Mouse (Mus musculus): Measurements from ENCODE around the gene 4930522L14Rik.
"Not testable (repeated sequence)": the region's sequence is repeated elsewhere in the genome, so short reads cannot be mapped to it uniquely, and the experiment has no call there.

The 4930522L14Rik gene

DNA sequence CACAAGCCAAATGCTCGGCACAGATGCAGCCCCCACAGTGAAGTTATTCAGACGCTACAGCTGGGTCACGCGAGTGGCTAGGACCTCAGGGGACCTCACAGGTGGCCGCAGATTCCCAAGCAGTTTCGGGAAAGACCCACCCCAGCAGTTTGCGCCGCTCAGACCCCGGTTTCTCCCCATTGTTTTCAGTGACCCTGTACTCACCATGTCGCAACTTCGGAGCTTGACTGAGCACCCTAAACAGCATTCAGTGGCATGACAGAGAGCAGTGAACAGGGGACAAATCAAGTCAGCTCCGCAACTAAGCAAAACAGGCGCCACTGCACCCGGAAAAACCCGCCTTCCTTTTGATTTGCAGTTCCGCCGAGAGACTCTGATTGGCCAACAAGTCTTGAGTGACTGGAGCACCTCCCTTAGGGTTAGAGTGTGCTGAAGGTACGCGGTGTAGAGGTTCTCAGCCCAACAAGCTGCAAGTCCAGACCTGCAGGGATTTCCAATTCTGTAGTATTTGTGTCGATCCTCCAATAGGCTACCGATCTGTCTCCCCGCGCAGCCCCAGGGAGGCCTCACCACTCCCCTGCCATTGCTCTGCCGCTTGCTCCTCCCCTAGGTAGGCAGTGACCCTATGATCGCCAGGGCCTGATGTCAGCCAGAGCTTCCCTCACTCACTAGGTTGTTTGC lies at the start of gene 4930522L14Rik:
4930522L14Rik (minus strand) TSS at position 496 of the 681 bp plus-strand sequence.
- DNase-seq, result peak; percentile 51

DNA sequence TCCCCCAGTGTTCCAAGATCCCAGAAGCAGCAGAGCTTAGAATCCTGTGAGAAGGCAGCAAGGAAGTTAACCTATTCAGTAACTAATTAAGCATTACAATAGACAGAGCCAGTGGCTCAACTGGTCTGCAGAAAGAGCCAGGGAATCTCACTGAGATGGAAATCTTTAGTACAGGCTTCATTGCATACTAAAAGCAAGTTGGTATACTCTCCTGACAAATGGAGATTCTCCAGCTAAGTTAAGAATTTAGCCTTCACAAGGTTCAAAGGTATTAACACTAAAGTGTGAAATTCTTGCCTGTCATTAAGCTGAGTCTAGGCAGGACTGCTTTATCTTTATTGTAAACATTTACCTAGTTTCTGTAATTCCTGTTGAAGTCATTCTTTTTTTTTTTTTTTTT lies 49.8 kb upstream of the 4930522L14Rik start:
- DNase-seq, result not testable (repeated sequence)

DNA sequence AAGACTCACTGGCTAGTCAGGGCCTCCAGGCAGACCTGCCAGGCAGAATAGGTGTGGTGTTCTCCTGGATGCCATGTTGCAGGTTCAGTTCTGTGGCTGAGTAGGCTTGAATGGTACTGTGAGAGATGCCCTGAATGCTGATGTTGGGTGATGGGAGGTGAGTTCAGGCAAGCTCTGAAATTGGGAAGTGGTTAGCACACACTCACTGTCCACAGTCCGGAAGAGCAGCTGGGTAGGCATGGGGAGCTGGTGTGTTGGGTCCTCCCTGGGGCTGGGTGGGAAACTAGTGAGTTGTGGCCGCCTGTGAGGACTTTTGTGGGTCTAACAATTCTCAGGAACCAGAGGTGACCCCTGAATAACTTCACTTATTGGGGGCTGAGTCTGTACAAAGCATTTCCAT lies 48.3 kb upstream of the 4930522L14Rik start:
- DNase-seq, result not testable (repeated sequence)

DNA sequence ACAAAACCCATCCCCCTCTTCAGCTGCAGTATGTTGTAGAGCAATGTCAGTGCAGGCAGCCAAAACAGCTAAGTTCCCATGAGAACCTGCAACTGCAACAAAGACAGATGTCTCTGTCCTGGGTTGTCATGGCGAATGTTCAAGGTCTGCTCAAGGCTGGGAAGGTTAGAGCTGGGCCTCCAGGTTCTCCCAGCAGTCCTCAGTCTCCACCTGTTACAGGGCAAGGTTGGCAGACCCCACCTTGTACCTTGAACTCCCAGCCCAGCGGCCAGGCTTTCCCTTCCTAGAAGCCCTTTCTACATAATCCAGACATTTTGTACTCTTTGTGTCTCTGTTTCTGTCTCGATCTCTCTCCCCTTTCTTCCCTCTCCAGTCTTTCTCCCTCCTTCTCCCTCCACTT lies 45.3 kb upstream of the 4930522L14Rik start:
- not testable (repeated sequence) for DNase-seq

DNA sequence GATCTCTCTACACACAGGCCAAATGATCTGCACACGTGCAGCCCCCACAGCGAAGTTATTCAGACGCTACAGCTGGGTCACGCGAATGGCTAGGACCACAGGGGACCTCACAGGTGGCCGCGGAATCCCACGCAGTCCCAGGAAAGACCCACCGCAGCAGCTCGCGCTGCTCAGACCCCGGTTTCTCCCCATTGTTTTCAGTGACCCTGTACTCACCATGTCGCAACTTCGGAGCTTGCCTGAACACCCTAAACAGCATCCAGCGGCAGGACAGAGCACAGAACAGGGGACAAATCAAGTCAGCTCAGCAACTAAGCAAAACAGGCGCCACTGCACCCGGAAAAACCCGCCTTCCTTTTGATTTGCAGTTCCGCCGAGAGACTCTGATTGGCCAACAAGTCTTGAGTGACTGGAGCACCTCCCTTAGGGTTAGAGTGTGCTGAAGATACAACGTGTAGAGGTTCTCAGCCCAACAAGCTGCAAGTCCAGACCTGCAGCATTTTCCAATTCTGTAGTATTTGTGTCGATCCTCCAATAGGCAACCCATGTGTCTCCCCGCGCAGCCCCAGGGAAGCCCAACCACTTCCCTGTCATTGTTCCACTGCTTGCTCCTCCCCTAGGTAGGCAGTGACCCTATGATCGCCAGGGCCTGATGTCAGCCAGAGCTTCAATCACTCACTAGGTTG lies 44.4 kb upstream of the 4930522L14Rik start:
- peak; percentile 10 for DNase-seq

DNA sequence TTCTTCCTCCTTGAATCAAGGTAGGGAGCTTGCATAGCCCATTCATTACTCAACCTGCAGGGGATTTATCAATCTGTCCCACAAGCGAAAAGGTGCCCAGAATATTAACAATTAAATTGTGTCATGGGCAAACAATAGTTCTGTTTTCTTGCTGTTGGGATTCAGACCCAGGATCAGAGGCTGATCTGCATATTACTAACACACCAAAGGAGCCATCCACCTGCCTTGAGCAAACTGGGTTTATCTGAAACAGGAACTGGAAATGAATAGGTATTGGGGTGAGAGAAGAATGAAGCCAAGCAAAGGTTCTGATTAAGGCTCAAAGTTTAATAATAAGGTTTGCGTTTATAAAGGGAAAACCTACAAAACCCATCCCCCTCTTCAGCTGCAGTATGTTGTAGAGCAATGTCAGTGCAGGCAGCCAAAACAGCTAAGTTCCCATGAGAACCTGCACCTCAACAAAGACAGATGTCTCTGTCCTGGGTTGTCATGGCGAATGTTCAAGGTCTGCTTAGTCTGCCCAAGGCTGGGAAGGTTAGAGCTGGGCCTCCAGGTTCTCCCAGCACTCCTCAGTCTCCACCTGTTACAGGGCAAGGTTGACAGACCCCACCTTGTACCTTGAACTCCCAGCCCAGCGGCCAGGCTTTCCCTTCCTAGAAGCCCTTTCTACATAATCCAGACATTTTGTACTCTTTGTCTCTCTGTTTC lies 541 bp upstream of the 4930522L14Rik start:
- not testable (repeated sequence) for DNase-seq

DNA sequence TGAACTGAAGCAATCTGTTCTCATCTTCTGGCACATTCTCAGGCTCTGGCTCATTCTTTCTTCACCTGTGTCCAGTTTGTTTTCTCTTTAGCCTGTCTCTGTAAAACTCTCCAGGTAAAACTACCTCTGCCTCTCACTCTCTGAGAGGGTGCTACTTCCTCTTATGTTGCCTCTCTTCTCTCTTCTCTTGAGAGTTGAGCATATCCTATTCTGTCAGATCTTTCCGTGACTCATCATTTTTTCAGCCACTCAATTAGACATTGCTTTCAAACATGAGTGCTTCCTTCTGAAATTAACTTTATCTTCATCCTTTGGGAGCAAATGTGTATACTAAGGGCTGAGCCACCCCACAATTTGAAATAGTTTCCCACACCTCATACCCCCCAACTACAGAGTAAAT lies 6.6 kb downstream of the 4930522L14Rik start:
- DNase-seq, result not testable (repeated sequence)

DNA sequence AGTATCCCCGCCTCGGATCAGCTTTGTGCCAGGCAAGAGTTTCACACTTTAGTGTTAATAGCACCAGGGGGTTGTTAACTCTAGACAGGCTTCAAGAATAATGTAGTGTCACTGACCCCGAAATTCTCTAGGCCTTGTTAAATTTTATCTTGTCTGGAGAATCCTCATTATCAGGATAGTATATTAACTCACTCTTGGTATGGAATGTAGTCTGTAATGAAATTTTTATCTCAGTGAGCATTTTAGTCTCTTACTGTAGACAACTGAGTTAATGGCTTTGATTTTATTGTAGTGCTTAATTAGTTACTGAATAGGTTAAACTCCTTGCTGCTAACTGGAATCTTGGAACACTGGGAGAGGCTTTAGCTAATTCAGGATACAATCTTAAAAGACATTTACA lies 34.3 kb downstream of the 4930522L14Rik start:
- not testable (repeated sequence) for DNase-seq

DNA sequence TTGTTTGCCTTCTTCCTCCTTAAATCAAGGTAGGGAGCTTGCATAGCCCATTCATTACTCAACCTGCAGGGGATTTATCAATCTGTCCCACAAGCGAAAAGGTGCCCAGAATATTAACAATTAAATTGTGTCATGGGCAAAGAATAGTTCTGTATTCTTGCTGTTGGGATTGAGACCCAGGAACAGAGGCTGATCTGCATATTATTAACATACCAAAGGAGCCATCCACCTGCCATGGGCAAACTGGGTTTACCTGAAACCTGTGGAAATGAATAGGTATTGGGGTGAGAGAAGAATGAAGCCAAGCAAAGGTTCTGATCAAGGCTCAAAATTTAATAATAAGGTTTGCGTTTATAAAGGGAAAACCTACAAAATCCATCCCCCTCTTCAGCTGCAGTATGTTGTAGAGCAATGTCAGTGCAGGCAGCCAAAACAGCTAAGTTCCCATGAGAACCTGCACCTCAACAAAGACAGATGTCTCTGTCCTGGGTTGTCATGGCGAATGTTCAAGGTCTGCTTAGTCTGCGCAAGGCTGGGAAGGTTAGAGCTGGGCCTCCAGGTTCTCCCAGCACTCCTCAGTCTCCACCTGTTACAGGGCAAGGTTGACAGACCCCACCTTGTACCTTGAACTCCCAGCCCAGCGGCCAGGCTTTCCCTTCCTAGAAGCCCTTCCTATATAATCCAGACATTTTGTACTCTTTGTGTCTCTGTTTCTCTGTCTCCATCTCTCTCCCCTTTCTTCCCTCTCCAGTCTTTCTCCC lies 60.3 kb downstream of the 4930522L14Rik start:
- not testable (repeated sequence) for DNase-seq

DNA sequence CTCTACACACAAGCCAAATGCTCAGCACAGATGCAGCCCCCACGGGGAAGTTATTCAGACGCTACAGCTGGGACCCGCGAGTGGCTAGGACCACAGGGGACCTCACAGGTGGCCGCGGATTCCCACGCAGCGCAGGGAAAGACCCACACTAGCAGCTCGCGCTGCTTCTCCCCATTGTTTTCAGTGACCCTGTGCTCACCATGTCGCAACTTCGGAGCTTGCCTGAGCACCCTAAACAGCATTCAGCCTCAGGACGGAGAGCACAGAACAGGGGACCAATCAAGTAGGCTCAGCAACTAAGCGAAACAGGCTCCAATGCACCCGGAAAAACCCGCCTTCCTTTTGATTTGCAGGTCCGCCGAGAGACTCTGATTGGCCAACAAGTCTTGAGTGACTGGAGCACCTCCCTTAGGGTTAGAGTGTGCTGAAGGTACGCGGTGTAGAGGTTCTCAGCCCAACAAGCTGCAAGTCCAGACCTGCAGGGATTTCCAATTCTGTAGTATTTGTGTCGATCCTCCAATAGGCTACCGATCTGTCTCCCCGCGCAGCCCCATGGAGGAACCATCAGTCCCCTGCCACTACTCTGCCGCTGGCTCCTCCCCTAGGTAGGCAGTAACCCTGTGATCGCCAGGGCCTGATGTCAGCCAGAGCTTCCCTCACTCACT lies 61.0 kb downstream of the 4930522L14Rik start, which contains the start of gene 5430403G16Rik:
5430403G16Rik (minus strand) TSS at position 505 of the 665 bp plus-strand sequence.
- DNase-seq, result peak; percentile 57

Data from right cerebral cortex, postnatal 4 days (tissue).